Mouse (Mus musculus) ES-E14 (cell line): ENCODE measurements at regions not wholly inside any gene's neighbourhood (a gene's known extent, or its start where the extent isn't known, plus 50 kb on each side); places are given as distances from the start of the nearest gene placed in this dataset.

Source experiments
- CHD2 ChIP-seq: IDR thresholded peaks from 2 replicates; pipeline ENCODE4 v1.6.1; 2014; ENCODE audit warnings: mild to moderate bottlenecking, low read depth, low read length, inconsistent platforms
- HCFC1 ChIP-seq: IDR thresholded peaks from 2 replicates; pipeline ENCODE4 v1.6.1; 2012; ENCODE audit warnings: low read length, inconsistent platforms, borderline replicate concordance; ENCODE audit not compliant: insufficient read depth
- MAFK ChIP-seq: IDR thresholded peaks from 2 replicates; pipeline ENCODE4 v1.6.1; 2014; ENCODE audit warnings: mild to moderate bottlenecking, low read depth, low read length, inconsistent platforms; ENCODE audit not compliant: insufficient read depth
- ZC3H11A ChIP-seq: IDR thresholded peaks from 2 replicates; pipeline ENCODE4 v1.6.1; 2012; ENCODE audit warnings: low read depth, mild to moderate bottlenecking, inconsistent platforms, low read length, borderline replicate concordance
- ZNF384 ChIP-seq: IDR thresholded peaks from 2 replicates; pipeline ENCODE4 v1.6.1; 2012; ENCODE audit warnings: low read depth, low read length, inconsistent platforms

- no peak for TF ChIP-seq CHD2
- TF ChIP-seq HCFC1: no peak
- TF ChIP-seq MAFK: no peak
- TF ChIP-seq ZNF384: no peak
- TF ChIP-seq ZC3H11A: no peak
Measured at GRCm38 (mm10) chr4:89428465-89428864, 117.6 kb upstream of the Cdkn2b start.
